Mouse (Mus musculus) gastrocnemius, postnatal 25 days (tissue): ENCODE data around the gene Uqcrh. TPM values are rescaled to one million over a fixed set of nuclear protein-coding genes. Genes with fewer than 3 reads are reported as not detected.
A peak's percentile ranks its signal among the peaks of the same experiment; 100 is the strongest.

ENCODE experiments used
- DNase-seq: peaks from one replicate; pipeline ENCODE4 v3.0.0; 2022
- total RNA-seq, 2 experiments: library from RNA; stranded (reverse); gene quantifications; 1 replicate in 1 of 2; 2 replicates in 1 of 2; pipeline ENCODE4 v1.2.3; 2021

Gene Uqcrh
- total RNA-seq, 2 experiments from 2014 or later, result 981 to 1,020 TPM

DNA sequence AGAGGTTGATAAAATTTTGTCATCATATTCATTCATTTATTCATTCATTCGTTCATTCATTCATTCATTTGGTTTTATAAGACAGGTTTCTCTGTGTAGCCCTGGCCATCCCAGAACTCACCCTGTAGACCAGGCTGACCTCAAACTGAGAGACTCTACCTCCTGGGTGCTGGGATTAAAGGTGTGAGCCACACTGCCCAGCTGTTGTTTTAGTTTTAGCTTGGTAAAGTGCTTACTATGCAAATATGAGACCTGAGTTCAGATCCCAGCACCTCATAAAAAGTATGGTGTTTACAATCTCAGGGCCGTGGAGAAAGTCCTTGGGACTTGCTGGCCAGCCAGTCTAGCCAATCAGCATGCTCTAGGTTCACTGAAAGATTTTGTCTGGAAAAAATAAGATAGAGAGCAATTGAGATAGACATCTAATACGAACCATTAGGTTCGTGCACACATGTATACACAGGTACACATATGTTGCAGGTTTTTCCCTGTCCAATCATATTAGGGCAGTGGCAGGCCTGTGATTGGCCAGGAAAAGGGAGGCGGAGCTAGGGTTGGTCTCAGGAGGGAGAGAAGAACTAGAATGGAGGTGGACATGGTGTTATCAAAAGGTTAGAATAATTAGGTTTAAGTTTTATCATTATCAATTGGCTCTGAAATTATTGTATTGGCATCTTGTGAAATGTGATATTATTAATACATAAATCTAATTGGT is 15.7 kb downstream of the Uqcrh start:
- DNase-seq, result no peak

DNA sequence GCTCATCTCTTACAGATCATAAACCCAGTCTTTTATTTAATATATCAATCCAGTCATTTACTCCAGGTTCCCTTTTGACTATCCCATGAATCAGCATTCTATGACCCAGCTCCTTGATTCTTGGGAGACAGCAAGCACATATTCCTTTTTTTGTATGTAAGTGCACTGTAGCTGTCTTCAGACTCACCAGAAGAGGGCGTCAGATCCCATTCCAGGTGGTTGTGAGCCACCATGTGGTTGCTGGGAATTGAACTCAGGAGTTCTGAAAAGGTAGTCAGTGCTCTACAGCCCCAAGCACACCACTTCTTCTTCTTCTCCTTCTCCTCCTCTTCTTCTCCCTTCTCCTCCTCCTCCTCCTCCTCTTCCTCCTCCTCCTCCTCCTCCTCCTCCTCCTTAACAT is 17.3 kb downstream of the Uqcrh start:
- no peak for DNase-seq

DNA sequence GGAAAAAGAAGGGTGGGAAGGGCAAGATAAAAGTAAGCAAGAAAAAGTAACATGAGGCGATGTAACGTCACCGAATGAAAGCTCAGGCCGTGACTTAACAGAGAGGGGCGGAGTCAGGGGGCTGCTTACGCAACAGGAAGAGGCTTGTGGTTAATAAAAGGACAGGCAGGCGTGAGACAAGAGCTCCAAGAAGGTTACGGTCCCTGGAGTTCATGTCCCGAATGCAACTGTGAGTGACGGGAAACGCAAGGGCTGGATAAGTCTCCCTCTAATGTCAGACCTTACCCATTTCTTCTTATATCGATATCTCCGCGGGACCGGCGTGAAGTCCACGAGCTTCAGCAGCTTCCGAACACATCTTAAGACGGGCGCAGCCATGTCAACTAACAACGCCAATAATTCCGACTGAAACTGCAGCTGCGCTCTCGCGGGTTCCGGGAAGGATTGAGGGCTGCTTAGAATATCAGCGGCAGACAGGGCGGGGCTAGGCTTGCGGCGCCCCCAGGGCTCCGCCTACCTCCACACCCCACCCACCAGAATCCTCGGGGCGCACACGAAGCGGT is 21.4 kb downstream of the Uqcrh start, which contains the start of gene Nsun4:
Gene Nsun4, minus strand, starts transcription at position 478 of the 563 bp plus-strand sequence.
- DNase-seq, result peak; percentile 90

DNA sequence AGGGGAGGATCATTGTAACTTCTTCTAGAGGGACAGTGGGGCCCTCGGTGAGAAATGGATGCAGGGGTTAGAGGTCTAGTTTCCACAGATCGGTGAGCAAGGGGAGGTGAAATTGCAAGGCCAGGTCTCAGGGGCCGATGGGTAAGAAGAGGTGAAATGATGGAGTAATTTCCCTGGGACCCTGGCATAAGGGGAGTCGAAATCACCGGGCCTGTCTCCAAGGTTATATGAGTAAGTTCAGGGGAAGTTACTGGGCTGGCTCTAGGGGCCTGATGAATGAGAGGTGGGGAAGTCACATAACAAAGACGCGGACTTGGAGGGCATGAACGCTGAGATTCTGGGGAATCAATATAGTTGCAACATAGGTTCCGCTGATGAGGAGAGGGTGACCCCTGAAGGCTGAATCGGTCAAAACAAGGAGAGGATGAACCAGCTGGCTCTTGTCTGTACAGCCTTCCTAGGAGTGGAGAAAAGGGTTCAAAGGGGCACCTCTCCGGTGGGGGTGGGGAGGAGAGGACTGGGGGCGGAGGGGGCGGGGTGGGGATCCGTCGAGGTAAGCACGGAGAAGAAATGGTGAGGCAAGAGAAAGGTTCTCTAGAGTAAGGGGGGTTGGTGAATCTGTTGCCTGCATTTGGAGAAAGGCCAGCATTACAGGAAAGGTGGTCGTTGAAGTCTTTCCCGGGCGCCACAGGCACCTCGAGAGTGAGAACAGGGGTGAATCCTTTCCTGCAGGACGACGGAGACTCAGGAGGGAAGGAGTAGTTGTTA is 22.2 kb downstream of the Uqcrh start:
- peak; percentile 6 for DNase-seq

DNA sequence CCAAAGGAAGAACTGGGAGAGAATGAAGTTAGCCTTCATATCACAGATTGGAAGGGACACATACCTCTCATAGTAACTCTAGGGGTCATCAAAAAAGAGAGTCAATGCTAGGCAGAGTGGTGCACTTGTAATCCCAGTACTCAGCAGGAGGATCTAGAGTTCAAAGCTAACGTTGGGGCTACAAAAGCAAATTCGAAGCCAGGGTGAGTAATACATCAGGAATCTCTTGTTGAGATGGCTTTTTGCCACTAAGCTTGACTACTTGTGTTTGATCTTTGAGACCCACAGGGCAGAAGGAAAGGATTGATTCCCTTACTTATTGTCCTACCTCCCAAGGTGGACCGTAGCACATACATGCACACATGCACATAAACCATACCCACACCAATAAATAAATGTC is 25.7 kb downstream of the Uqcrh start:
- DNase-seq, result no peak

DNA sequence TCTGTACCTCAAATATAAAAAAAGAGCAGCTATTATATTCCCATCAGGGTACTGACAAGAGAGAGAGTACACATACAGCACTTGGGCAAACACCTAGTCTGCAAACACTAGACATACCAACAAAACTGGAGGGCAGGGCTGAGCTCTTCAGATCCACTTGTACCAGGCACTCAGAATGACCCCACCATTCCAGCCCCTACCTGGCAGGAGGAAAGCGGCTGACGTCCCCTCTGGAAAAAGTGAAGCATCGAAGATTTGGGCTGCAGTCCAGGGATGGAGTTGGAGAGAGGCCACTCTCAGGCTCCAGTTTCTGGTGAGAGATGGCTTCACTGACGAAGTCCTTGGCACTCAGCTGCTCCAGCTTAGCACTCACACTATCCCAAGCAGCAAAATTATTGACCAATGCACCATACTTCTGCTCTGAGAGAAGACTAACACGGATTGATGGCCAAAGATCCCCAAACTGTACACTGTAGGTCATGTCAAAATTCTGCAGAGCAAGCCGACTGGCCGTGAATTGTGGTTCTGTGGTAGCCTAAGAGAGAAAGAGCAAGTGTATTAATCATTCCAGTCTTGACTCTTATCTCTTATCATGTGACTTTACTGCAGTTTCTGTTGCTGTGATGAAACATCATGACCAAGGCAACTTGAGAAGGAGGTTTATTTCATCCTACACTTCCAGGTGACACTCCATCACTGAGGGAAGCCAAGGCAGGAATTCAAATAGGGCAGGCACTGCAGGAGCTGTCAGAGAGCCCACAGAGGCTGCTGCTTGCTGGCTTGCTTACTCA is 26.5 kb downstream of the Uqcrh start:
- peak; percentile 57 for DNase-seq

DNA sequence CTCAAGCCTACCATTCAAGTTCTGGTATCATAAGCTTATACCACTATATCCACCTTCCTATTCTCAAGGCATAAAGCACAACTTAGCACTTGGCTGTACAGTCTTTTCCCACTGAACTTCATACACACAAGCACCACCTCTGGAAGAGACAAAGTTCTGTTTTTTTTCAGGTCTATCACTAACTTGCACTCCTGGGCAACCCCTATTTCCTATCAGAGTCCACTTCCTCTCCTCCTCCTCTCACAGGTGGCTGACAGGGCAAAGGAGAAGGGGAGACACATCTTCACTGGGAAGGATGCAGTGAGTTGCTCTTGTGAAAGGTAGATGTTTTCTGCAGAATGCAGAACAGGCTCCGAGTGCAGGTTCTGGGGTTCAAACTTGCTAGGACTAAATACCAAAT is 27.2 kb downstream of the Uqcrh start:
- no peak for DNase-seq

DNA sequence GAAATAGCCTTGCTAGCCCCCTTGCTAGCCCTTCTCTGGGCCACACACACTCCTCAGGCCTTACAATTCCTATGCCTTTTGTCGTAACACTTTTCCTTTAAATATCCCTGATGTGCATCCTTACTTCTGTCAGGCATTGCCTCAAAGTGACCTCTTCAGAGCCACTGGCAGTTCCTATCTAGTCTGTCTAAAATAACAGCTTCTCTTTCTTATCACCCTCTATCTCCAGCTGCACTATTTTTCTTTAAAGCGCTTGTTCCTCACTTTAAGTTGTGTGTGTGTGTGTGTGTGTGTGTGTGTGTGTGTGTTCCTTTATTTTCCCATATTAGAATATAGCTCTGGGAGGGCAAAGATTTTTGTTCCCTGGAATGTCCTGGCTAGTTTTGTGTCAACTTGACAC is 28.3 kb downstream of the Uqcrh start:
- DNase-seq, result no peak

DNA sequence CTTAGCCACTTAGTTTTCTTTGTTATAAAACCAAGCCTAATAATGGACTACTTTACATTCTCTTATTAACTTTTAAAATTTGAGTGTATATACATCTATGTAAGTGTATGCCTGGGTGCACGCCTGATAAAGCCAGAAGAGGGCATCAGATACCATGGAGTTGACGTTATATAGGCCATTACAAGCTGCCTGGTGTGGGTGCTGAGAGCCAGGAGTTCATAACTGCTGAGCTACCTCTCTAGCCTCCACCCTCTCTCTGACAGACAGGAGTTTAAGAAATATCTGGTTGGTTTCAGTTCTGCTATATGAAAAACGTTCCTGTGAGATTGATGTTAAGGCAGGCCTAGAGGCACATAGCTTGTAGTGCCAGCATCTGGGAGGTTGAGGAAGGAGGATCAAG is 32.7 kb downstream of the Uqcrh start:
- no peak for DNase-seq

DNA sequence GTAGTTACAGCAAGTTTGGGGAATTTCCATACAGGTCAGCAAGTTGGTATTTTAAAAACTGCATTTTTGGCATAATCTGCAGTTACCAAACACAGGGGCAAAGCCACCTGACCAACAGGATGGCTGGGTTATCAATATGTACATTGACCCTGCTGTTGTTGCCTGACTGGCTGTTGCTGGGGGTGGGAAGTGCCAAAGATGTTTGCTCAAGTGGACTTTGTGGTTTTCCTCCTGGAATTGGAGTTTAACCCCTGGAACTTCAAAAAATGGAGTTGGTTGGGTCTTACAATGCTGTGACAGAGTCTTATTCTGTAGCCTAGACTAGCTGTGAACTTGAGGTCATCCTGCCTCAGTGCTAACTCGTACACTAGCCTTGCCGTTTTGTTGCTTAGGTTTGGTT is 34.4 kb downstream of the Uqcrh start:
- DNase-seq, result no peak

DNA sequence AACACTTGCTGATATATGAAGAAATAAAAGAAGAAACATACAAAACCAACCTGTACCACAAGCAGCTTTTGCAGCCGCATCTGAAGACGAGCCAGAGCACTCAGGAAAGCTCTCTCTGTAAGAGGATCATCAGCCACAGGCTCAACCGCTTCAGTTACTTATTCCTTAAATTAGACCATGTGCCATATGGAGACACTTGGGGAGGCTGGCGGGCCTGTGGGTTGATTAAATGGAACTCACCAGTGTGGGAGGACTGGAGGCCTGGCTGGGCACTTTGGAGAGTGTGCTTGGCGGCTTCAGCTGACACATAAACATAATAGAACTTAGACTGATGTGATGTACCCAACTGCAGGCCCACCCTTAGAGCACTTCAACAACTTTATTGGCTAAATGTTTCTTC is 41.5 kb downstream of the Uqcrh start:
- no peak for DNase-seq

DNA sequence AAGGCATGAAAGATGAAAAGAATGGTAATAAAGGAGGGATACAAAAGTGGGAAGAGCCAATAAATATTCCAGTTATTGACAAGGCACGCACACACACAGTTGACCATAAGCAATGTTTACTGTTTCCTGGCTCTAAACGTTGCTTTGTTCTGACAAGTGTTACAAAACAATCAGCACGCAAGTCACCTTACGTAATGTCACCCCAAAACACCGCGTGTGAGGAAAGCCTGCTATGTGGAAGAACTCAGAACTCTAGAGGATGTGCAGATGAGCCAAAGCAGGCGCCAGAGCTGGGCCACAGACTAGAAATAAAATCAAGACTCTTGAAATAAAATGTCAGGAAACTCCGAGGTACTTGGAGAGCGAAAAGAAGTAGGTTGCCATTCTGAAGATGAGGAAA is 42.0 kb downstream of the Uqcrh start:
- no peak for DNase-seq

DNA sequence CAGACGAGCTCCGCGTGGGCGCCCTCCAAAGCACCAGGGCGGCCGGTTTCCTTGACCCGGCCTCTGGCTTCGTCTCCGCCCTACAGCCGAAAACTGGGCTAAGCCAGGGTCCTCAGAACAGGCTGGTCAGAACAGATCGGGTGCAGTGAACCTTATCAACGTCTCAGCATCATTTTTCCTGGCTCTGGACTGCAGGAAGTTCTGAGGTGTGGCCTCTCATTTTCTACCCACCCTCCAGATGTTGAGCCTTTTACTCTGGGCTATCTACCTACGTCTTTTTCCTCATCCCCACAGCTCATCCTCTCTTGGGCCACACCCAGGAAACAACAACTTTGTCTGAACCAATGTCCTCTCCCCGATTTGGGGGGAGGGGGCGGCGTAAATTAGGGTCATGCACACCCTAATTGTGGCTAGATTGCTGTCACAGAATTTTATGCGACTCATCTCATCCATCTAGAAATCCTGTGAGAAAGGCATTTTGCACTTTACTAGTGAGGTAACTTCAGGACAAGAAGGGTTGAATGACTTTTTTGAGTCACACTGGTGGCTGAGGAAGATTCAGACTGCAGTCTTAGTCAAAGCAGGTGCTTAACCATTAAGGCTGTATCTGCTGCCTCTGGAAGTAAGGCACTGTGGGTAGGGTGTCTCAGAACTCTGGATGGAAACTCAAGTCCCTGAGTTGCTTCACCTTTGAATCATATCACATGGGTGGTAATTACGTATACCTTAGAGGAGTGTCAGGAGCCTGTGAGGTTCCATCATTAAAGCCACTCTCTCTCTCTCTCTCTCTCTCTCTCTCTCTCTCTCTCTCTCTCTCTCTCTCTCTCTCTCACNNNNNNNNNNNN is 56.7 kb downstream of the Uqcrh start, which contains the start of gene Faah:
Gene Faah, minus strand, starts transcription at position 25 of the 845 bp plus-strand sequence.
- DNase-seq, result no peak

DNA sequence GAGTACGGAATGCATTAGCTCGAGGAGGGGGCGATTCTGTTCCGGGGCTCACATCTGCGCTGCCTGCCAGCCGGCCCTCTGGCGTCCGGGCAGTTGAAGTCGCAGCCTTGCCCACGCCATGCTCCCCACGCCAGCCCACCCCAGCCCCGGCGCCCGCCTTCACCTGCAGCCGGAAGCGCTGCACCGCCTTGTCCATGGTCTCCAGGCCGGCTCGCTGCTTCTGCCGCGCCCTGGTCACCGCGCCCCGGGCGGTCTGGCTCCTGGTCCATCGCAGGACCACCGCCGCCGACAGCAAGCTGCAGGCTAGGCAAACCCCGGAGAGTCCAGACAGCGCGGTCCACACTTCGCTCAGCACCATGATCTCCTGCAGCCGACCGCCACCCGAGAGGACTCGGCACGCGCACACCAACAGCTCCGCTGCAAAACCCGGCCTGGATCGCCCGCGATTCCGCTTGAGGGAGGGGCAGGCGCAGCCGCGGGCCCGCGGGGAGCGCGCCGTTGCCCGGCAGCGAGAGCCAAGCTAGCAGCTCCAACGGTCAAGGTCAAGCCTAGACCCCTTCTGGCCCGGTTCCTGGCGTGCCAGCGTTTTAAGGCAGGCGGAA is 57.5 kb downstream of the Uqcrh start:
- DNase-seq, result peak; percentile 48

Other genes with a start within 250 kb of the Uqcrh start
- 1 to 10 TPM; 2.7 to 3.4 TPM for gene Mob3c, start 247.0 kb downstream of the Uqcrh start, total RNA-seq
- gene Mknk1, start 235.9 kb downstream of the Uqcrh start, total RNA-seq, result 10 to 100 TPM; 21.8 to 22.2 TPM
- not detected for gene Kncn, start 190.7 kb downstream of the Uqcrh start, total RNA-seq
- not detected for gene 6430628N08Rik, start 184.4 kb downstream of the Uqcrh start, total RNA-seq
- gene Dmbx1, start 135.1 kb downstream of the Uqcrh start, total RNA-seq, result not detected
- under 1 TPM; 0.35 to 0.46 TPM for gene Faah, start 57.1 kb downstream of the Uqcrh start, total RNA-seq
- gene Nsun4, start 21.2 kb downstream of the Uqcrh start, total RNA-seq, result 10 to 100 TPM; 15.3 to 16.7 TPM
- gene Lrrc41, start 198 bp upstream of the Uqcrh start, total RNA-seq, result 10 to 100 TPM; 17.8 to 20.3 TPM
- gene Rad54l, start 48.6 kb upstream of the Uqcrh start, total RNA-seq, result under 1 TPM; 0.36 to 0.91 TPM
- gene Pomgnt1, start 48.8 kb upstream of the Uqcrh start, total RNA-seq, result 10 to 100 TPM; 48.1 to 48.2 TPM
- 1 to 10 TPM; 7.3 to 8.2 TPM for gene Lurap1, start 76.3 kb upstream of the Uqcrh start, total RNA-seq
- not detected for gene Tspan1, start 92.5 kb upstream of the Uqcrh start, total RNA-seq
- gene 1700042G07Rik, start 98.3 kb upstream of the Uqcrh start, total RNA-seq, result not detected
- under 1 TPM; 0.29 to 0.82 TPM for gene Gm49337, start 98.3 kb upstream of the Uqcrh start, total RNA-seq
- gene Pik3r3, start 146.5 kb upstream of the Uqcrh start, total RNA-seq, result 1 to 10 TPM; 5.3 to 6.8 TPM